Mouse (Mus musculus): ENCODE results near the gene 1700029I15Rik.

- no peak for TF ChIP-seq ZC3H11A (IDR thresholded peaks at IDR 0.05; ENCODE audit: borderline replicate concordance, low read depth, low read length)
- TF ChIP-seq CHD2 (IDR thresholded peaks at IDR 0.05; ENCODE audit: low read depth, low read length): no peak
These were observed 40.8 kb downstream of the 1700029I15Rik start for GRCm38 (mm10) chr2:92423156-92423555.
